Mouse (Mus musculus) thymus, postnatal 14 days (tissue): ENCODE results near the gene Bbs1.
"Not testable (repeated sequence)": the region's sequence is repeated elsewhere in the genome, so short reads cannot be mapped to it uniquely, and the experiment has no call there.

ENCODE experiments used
- DNase-seq: peaks from one replicate; pipeline ENCODE4 v3.0.0; 2021

The Bbs1 gene

DNA sequence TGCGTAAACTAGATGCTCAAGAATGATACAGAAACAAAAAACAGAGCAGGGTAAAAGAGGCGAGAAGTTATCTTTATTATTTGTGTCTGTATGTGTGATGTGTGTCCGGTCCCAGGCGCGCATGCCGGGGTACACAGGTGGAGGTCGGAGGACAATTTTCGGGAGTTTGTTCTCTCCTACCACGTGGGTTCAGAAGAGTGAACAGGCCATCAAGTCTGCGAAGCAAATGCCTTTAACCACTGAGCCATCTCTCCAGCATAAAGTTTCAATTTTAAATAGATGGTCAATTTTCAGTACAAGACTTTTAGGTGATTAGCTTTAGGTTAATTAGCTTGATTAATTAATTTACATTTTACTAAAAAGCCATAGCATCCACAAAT, 27.1 kb downstream of the Bbs1 start:
- no peak for DNase-seq

DNA sequence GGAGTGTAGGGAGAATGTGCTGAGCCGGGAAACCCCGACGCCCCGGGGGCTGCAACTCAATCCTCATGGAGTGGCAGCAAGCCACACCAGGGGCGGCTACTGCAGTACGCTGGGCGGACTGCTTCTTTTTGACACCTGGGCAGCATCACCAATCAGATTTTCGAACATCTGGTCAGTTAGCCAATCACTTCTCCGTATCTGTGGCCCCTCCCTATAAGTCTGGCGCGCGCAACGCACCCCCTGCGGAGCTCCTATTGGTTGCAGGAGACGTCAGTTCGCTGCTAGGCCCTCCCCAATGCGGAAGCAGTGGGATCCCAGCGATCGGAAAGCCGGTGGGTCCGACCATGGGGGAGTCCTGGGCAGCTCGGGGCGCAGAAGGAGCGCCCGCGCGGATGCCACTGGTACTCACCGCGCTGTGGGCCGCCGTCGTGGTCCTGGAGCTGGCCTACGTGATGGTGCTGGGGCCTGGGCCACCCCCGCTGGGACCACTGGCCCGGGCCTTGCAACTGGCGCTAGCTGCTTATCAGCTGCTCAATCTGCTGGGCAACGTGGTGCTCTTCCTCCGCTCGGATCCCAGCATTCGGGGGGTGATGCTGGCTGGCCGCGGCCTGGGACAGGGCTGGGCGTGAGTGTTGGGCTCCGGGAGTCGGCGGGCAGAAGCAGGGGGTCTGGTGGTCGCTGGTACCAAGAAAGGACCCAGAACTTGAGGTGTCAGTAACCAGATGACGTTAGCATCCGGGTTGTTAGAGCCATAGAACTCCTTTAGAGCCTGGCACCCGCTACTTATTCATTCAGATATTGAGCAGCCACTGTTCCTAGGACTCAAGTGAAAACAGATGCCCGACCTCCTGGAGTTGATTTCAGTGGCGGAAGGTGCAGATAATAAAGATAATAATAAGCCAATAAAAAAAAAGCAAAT, 27.8 kb downstream of the Bbs1 start, which contains the start of gene Zdhhc24:
Zdhhc24 (plus strand) TSS at position 264 of the 919 bp plus-strand sequence.
- peak; percentile 96 for DNase-seq

DNA sequence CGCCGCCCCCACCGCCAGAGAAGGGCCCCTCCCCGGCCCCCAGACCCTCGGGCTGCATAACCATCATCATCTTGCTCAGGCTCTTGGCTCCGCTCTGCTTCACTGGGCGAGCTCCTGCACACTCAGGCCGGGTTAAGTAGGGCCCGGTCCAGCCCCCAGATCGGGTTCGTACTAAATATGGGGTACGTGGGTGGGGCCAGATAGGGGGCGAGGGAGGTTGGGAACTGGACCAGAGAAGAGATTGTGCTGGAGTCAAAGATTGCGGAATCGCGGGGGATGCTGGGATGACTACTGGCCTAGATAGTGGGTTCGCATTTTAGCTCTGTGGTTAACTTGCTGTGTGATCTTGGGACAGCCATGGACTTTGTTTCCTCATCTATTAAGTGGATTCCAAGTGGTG, 28.6 kb downstream of the Bbs1 start, which contains the start of gene Actn3:
Actn3 (minus strand) TSS at position 125 of the 400 bp plus-strand sequence.
- peak; percentile 14 for DNase-seq

DNA sequence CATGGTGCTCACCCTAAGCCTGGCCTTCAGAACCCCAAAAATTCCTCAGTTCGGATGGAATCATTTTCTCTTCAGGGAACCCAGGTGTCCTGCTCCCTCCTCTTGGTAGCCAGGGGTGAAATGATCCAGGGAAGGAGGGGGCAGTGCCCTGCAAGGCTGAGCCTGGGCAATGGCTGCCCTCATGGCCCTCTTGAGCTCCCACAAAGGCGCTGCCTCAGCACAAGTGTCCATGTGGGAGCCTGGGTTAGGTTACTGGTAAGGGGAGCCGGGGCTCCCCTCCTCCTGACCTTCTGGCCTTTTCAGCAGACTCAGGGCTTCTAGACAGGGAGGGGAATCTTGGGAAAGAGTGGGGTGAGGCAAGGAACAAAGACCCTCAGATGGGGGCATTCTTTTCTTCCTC, 29.7 kb downstream of the Bbs1 start:
- no peak for DNase-seq

DNA sequence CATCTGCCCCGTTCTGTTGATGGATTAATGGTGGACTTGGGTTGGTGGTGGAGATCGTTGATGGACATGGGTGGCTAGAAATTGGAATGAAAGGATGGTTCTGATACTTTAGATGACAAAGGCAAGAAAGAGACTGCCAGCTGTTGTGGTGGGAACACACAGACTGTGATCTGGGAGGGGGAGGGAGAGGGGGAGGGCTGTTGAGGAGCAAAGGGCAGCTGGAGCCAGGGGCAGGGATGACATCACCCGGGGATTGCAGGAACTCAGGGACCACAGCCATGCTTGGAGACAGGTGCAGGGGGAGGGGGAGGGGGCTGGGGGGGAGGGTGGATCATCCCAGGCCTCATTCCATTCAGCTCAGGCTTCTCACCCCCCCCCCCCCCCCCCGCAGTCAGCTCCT, 30.2 kb downstream of the Bbs1 start:
- no peak for DNase-seq

DNA sequence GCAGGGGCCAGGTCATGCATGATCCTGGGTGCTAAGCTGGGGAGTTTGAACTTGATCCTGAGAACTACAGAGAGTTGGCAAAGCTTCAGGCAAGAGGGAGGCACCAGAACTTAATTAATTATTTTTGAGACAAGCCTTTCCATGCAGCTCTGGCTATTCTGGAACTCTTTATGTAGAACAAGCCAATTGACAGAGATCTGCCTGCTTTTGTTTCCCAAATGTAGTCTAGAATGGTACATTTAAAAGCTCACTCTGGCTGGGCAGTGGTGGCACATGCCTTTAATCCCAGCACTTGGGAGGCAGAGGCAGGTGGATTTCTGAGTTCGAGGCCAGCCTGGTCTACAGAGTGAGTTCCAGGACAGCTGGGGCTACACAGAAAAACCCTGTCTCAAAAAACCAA, 31.8 kb downstream of the Bbs1 start:
- DNase-seq = not testable (repeated sequence)

DNA sequence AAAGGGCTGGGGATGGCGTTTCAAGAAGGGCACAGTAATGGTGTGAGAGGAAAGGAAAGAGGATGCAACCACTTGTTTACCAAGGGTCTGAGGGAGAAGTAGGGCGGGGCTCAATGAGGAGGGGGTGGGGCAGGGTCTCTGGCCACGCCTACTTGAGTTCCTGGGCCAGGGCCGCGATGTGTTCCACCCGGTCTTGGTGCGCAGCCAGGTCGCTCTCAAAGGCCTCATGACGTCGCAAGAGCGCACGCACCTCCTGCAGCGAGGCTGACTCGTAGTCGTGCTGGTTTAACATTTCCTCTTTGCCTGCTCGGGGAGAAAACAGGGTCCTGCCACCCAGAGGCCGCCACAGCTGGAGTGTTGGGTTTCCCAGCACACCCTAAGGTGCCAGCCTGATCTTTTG, 41.3 kb downstream of the Bbs1 start:
- DNase-seq = peak; percentile 35

DNA sequence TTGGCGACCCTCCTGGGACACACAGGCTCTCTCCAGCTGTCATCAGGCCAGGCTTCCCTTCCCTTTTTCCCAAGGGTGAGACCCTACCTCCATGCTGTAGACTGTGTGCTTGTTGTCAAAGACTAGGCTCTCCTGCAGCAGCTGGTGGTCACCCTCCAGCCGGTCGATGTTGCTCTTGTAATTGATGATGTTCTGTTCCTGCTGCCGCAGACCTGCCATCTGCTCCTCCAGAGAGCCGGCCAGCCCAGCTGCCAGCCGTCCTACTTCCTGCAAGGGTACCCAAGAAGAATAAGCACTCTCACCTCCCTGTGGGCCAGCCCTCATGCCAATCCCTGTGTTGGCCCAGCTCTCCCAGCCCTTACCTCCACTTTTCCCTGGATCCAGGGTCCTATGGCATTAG, 43.4 kb downstream of the Bbs1 start:
- DNase-seq = no peak

DNA sequence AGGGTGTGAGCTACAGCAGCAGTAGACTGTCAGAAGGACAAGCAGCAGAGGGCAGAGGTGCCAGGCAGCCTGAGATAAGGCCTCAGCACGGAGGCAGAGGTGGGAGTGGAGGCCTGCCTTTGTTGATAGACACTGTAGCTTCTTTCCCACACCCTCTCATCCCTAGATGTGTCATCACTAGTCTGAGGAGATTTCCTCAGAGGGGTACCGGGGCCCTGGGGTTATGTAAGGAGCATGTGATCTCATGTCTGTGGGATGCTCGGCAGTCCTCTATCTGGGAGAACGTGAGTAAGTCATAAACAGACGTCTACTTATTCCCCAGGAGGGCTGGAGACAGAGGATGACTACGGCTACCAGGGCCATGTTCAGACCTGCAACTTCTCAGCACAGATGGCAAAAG, 47.3 kb downstream of the Bbs1 start:
- DNase-seq = no peak

DNA sequence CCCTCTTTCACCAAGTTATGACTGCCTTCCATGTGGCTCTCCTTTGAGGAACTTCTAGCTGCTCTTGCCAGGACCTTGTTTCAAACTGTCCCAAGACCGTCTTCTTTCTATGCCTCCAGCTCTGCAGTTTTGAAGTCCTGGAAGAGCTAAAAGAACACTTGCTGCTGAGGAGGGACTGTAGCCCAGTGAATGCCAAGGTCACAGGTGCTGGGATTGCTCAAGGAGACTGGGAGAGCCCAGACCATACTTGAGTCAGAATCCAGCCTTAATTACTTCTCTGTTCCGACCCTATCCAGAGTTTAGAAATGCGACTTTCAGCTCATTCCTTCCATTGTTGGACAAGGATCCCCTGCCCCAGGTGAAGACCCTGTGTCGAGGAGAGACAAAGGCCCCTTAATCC, 50.5 kb downstream of the Bbs1 start:
- DNase-seq = no peak

DNA sequence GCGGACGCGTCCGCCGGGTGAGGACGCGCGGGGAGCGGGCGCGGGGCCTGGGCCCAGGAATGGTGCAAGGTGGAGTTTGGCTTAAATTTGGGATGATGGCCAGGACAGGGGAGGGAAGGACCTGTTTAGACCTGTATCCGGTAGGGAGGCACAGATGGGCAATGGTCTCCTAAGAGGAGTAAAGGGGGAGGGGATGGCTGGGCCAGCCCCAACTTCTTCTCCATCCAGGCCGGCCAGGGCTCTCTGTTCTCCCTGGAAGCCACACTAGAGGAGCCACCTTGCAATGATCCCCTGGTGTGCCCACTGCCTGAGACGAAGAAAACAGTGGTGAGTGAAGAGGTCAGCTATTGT, 51.0 kb downstream of the Bbs1 start:
- no peak for DNase-seq

DNA sequence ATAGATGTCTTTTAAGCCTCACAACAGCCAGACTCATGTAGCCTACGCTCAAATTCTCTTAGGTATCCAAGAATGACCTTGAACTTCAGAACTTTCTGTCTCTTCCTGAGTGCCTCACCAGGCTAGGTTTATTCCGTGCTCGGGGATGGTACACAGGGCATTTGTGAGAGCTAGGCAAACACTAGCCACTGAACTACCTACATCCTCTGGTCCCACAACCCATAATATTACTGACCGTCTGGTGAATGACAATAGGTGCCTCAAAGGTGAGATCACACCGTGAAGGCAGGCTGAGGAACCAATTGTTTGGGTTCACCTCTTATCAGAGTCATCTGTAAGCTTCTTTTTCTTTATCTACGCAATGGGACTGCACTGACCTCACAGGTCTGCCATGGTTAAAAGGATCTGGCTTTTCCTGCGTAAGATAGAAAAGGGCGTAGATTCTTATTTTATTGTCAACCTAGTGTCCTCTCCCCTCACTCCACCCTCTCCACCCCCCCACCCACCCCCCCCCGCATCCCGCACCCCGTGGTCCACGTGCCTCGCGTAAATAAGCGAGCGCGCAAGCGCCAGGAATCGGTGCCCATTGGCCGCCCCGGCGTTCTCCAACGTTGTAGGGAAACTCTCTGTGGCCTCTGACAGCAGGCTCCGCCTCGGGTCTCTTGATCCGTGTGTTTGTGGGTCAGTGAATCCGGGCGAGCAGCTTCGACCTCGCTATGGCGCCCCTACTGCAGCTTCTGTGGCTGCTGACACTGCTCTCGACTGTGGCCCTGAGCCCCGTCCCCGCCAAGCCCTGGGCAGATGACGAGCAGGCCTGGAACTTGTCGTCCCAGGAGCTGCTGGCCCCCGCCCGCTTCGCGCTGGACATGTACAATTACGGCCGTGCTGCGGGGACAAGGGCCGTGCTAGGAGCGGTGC, 51.6 kb downstream of the Bbs1 start, which contains the start of gene Ctsf:
Ctsf (plus strand) TSS at position 579 of the 918 bp plus-strand sequence.
- DNase-seq = no peak

DNA sequence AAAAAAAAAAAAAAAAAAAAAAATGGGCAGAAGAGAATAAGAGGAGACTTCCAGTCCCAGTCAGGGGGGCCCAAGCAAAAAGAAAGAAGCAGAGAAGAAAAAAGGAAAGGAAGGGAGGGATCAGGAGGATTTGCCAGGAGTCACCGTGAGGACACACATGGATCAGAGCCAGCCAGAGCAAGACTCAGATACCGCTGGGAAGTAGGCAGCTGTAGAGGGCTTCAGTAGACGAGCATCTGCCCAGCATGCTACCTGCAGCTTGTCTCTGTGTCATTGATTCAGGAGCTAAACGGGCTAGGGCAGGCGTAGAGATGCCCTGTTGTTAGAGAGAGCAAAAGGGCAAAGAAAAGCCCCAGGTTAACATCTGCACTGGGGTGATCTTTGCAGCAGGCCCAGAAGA, 56.1 kb downstream of the Bbs1 start:
- no peak for DNase-seq

DNA sequence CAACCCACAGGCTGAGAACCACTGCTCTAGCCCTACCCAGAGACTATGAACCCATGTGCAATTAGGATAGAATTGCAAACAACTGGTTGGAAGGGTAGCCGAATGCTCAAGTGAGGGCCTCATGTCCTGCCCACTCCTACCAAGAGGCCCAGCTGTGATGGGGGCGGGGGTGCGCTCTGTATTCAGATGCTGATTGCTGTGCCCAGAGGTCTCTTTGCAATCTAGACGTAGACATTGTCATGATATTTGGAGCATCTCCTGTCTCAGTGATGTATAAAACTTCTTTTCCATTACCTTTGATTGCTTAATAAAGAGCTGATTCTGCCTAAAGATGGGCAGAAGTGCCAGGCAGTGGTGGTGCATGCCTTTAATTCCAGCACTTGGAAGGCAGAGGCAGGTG, 56.6 kb downstream of the Bbs1 start:
- DNase-seq = no peak

DNA sequence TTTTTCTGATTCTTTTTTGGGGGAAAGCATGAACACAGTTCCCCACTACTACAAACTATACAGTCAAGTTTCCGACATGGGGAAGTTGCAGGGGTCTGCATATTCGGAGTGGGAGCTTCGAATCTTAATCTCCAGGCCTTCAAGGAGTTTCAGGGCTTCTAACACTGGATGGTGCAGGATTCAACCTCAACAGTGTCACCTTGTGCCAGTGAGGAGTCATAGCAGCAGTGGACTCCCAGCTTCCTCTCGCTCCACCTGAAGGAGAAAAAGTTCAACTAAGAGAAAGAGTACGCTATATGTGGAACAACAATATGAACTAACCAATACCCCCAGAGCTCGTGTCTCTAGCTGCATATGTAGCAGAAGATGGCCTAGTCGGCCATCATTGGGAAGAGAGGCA, 58.9 kb downstream of the Bbs1 start:
- DNase-seq = peak; percentile 38

DNA sequence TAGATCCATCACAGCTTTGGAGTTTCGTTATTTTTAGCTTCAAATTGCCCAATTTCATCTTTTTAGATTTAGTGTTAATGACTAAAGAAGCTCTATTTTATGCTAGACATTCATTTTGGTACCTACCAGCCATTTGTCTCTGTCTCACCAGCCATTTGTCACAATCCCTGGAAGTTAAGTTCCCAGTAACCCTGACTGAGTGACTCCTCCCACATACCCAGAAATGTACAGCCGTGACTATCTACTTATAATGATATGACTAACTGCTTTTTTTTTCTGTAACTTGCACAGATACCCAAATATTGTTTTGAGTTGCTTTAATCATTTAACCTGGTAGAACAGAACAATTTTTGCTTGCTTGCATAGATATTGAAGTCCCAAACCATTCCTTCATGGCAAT, 60.6 kb downstream of the Bbs1 start:
- DNase-seq = no peak

DNA sequence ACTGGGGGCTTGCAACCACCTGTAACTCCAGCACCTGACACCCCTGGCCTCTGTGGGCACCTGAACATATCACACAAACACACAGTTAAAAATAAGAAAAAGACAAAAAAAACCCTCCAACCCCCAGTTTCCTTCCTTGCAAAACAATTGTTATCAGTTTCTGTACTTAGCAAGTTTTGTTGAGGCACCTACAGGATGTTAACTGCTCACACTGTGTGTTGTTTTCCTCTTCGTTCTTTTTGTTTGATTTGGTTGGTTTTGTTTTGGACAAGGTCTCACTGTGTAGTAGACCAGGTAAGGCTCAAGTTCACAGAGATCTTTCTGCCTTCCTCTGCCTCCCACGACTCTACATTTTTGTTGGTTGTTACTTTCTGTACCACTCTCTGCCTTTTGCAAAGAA, 63.8 kb downstream of the Bbs1 start:
- DNase-seq = no peak

DNA sequence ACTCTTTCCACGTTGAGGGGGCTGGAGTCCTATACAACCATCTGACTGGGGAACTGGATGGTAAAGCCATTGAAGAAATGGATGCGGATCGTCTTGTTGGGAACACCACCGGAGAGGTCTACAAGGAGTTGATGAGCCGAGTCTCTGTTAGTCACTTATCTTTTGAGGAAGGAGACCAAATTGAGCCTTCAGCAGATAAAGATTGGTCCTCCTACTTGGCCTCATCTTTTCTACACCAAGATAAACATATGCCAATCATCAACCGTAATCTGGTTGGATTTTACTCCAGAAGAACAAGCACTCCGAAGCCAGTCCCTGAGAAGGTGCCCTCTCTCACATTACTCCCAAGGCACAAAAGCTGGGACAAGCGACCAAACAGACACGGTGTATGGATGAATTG, 65.6 kb downstream of the Bbs1 start:
- DNase-seq = no peak

DNA sequence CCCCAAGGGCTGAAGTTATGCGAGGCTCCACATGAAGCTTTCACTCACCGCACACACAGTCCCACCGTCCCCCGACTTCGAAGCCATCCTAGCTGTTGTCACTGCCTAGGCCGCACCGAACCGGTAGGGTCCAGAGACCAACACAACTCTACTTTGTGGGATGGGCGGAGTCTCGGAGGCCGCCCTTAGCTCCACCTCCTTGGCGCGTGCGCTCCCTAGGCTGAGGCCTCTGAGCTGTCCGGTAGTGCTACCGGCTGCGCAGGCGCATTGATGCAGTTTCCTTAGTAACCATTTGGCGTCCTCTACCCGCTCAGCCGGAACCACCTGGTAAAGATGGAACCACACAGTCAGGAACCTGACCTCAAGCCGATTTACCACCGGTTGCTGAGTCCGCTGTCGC, 67.3 kb downstream of the Bbs1 start, which contains the start of the genes Ccs and Ccdc87:
Ccs (minus strand) TSS at position 184 of the 400 bp plus-strand sequence.
Ccdc87 (plus strand) TSS at position 218 of the 400 bp plus-strand sequence.
- DNase-seq = peak; percentile 95

DNA sequence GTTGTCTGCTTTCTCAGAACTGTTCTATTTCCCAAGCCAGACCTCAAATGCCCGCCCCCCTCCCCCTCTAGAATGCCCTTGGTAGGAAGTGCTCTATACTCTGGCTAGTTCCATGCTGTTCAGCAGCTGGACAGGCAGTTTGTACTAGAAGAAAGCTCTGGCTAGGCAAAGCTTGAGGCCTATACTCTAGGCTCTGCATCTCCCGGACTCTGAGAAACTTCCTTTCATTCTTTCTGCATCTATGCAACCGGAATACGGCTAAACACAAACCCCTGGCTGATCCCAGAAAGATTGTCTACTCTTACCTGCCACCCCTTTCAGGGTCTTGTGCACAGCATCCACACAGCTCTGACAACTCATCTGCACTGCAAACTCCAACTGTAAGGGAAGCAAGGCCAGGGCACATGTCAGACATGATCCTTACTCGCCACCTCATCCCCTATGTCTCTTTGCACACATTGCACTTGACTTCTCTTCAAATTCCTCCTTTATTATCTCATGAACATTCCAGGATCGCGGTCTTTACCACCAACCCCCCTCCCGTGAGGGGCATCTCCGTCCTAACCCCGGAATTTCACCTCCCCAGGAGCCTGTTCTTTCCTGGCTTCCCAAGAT, 67.8 kb downstream of the Bbs1 start:
- DNase-seq = no peak

DNA sequence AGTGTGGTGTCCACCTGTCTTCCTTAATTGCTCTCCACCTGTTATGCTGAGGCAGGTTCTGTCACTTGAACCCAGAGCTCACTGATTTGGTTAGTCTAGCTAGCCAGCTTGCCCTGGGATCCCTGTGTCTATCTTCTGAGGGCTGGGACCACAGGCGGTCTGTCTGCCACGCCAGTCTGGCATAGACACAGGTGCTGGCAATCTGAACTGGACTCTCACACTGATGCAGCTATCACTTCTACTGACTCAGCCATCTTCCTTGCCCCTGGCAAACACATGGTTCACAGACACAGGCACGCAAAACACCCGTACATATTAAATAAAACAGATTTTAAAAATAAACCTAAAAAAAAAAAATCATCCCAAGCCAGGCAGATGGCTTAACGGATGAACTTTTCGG, 69.4 kb downstream of the Bbs1 start:
- DNase-seq = no peak
